Mouse (Mus musculus): ENCODE measurements around the gene Ghrhr.

DNA sequence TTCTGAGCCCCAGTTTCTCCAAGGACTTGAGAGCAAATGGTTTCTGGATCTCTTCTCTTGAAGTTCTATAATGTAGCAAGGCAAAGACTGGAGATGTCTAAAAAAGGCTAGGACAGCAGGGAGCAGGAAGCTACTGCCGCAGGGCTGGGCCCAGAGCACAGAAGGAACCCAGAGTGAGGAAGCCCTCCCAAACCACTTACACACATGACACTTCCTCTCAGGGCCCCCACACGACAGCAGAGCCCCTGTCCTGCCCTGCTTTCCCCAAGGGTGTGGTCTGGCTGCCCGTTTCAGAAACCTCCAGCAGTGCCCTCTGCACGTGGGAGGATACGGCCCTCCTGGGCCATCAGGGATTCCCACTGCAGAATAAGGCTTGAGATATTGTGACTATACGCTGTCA lies 44.8 kb upstream of the Ghrhr start:
- TF ChIP-seq CTCF (IDR thresholded peaks at IDR 0.05; ENCODE audit: borderline replicate concordance, insufficient read depth, low read length) (no peak), POLR2A (IDR thresholded peaks at IDR 0.05; ENCODE audit: low read depth, low read length) (no peak)

All from embryonic fibroblast, embryonic 13.5 days (primary cell).